Mouse (Mus musculus) midbrain, postnatal 0 days (tissue): Measurements from ENCODE around the gene Nadsyn1. TPM values are rescaled to one million over a fixed set of nuclear protein-coding genes. Genes with fewer than 3 reads are reported as not detected.

Experiments used
- ATAC-seq: fragments of 200-750 bp; cut with Nextera tagmentation; 2 replicates; pipeline ENCODE4 v1.8.0; 2017; ENCODE audit warnings: moderate number of reproducible peaks, mild to moderate bottlenecking, moderate TSS enrichment, moderate library complexity; ENCODE audit not compliant: low FRiP score
- DNase-seq: peaks from one replicate; pipeline ENCODE4 v3.0.0-alpha.2; 2015; ENCODE audit warnings: low spot score
- H3K27ac ChIP-seq: fragments of 300-500 bp; sonication (generic); 2 replicates; pipeline ENCODE4 v1.5.1; 2014; ENCODE audit warnings: low read depth, mild to moderate bottlenecking, low read length, mixed read lengths
- H3K27me3 ChIP-seq: fragments of 300-500 bp; sonication (generic); 2 replicates; pipeline ENCODE4 v1.6.1; 2014; ENCODE audit warnings: low read length, control low read depth, mixed read lengths; ENCODE audit not compliant: insufficient read depth
- H3K36me3 ChIP-seq: fragments of 300-500 bp; sonication (generic); 2 replicates; pipeline ENCODE4 v1.6.1; 2014; ENCODE audit warnings: low read length, control low read depth, mixed read lengths; ENCODE audit not compliant: insufficient read depth
- H3K4me1 ChIP-seq: fragments of 300-500 bp; sonication (generic); 2 replicates; pipeline ENCODE4 v1.6.1; 2014; ENCODE audit warnings: mild to moderate bottlenecking, control low read depth, antibody characterized with exemption, low read length, mixed read lengths; ENCODE audit not compliant: insufficient read depth
- H3K4me2 ChIP-seq: fragments of 300-500 bp; sonication (generic); 2 replicates; pipeline ENCODE4 v1.6.1; 2014; ENCODE audit warnings: low read depth, mild to moderate bottlenecking, low read length, mixed read lengths; ENCODE audit not compliant: poor library complexity, severe bottlenecking
- H3K4me3 ChIP-seq: fragments of 300-500 bp; sonication (generic); 2 replicates; pipeline ENCODE4 v1.5.1; 2014; ENCODE audit warnings: low read depth, mild to moderate bottlenecking, low read length, moderate library complexity
- H3K9ac ChIP-seq: fragments of 300-500 bp; sonication (generic); replicated peaks from 2 replicates; pipeline ENCODE4 v1.6.1; 2014; ENCODE audit warnings: mild to moderate bottlenecking, low read length, moderate library complexity, mixed read lengths; ENCODE audit not compliant: poor library complexity, severe bottlenecking
- H3K9me3 ChIP-seq: fragments of 300-500 bp; sonication (generic); 2 replicates; pipeline ENCODE4 v1.6.1; 2016; ENCODE audit warnings: low read length, control low read depth
- CTCF ChIP-seq: IDR thresholded peaks from 2 replicates; pipeline ENCODE4 v1.5.1; 2016; ENCODE audit warnings: antibody characterized with exemption, mild to moderate bottlenecking
- WGBS: fragments of 180-500 bp; shearing (Covaris S2); extraction: QIAGEN DNeasy Blood & Tissue Kit; methylation state at CpG from one replicate; pipeline ENCODE4 v1.1.7; 2014; 5-methylcytosine and 5-hydroxymethylcytosine counted together
- polyA plus RNA-seq: library from polyadenylated mRNA; unstranded; fragments of >200 nt; fragmentation: Nextera tagmentation; extraction: Ambion mirVana; gene quantifications from 2 replicates; pipeline ENCODE4 v1.2.1, GENCODE M21; 2015
- total RNA-seq: library from RNA; depleted of rRNA; stranded (reverse); fragments of >200 nt; gene quantifications from 2 replicates; pipeline ENCODE4 v1.2.3, GENCODE M21; 2014; rRNA removed

The Nadsyn1 gene
- total RNA-seq (6.9 and 13.1 TPM in 2 replicates), polyA plus RNA-seq (3.5 and 5.8 TPM in 2 replicates)

DNA sequence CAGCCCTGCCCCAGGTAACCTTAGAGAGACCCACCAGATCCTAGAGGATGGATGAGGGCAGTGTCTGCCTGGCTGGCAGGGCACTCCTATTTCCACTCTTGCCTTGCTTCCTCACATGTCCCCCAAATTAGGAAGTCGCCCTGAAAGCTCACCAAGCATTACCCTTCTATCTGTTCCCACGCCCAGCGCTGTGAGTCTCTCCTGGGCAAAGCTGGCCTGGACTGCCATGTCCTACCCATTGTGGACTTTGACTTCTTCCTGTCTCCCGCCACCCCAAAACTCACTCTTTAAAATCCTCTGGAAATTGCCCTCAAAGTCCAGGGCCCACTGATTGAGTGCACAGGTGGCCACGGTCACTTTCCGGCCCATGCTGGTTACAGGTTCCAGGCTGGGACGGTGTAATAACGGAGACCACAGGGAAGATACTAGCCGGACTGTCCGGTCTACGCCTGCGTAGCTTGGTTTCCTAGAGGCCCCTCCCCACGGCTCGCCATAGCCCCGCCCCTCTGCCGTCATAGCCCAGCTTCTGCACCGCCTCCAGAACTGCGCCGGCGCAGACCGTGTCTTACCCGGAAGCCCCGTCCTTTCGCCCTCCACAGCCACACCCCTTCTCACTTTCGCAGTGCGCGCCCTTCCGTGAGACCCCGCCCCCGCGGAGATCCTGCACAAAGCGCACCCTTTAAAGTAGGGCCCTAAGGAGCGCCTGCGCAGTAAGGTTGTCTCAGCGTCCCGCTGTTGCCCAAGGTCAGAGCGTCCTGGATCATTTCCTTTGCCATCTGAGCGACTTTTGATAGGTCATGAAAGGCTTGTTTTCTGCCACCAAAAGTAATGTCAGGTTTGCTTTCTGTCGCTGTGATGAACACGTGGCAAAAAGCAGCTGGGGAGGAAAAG, at the start of gene Nadsyn1, which contains the start of gene Dhcr7:
Gene Nadsyn1 (minus strand): TSS at position 475 of the 891 bp plus-strand sequence.
Gene Dhcr7 (plus strand): TSS at position 771 of the 891 bp plus-strand sequence.
- Histone ChIP-seq H3K27ac (peak within 1 kb of the TSS; percentile 70), H3K27me3 (no peaks in the 10 kb centered on the region), H3K4me1 (peaks cover 8% of the 10 kb centered on the region; the same call in 1 of the 2 replicates), H3K9me3 (no peaks in the 10 kb centered on the region), H3K4me3 (peak within 1 kb of the TSS; percentile 61), H3K9ac (peak within 1 kb of the TSS; percentile 75), H3K4me2 (peak within 1 kb of the TSS; percentile 78), H3K36me3 (peaks cover 9% of the 10 kb centered on the region; the same call in 1 of the 2 replicates)
- ATAC-seq (peak; percentile 98), DNase-seq (peak; percentile 98)
- WGBS = under 1% methylated on average over 39 of the region's 40 CpGs
- TF ChIP-seq CTCF = no peak

DNA sequence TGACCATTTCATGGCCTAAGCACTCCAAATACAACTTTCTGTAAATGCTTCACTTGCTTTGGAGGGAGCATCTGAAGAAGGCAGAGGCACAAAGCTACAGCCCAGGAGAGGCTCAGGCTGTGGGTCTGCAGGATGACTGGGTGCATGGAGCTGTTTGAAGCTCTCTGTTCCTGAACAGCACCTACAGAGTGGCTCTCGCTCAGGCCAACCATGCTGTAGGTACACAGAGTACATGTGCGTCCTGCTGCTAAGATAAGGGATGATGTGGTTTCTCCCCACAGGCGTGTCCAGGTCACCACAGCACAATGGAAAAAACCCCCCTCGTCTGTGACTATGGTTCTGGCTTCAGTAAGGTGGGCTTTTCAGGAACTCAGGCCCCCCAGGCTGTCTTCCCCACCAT, 46.2 kb upstream of the Nadsyn1 start:
- H3K4me2 ChIP-seq = no peak overlapping the region
- no peak overlapping the region for H3K4me3 ChIP-seq
- WGBS = 77% methylated on average over 4 of the region's 4 CpGs
- 0 out of 2 replicates have a peak, but pooled peaks cover 6% of the 10 kb centered on the region for H3K9me3 ChIP-seq
- no peaks in the 10 kb centered on the region for H3K36me3 ChIP-seq
- no peaks in the 10 kb centered on the region for H3K4me1 ChIP-seq
- H3K9ac ChIP-seq = no peak overlapping the region
- no peak overlapping the region for H3K27ac ChIP-seq
- TF ChIP-seq CTCF = no peak
- H3K27me3 ChIP-seq = no peaks in the 10 kb centered on the region
- ATAC-seq = no peak
- DNase-seq = no peak

DNA sequence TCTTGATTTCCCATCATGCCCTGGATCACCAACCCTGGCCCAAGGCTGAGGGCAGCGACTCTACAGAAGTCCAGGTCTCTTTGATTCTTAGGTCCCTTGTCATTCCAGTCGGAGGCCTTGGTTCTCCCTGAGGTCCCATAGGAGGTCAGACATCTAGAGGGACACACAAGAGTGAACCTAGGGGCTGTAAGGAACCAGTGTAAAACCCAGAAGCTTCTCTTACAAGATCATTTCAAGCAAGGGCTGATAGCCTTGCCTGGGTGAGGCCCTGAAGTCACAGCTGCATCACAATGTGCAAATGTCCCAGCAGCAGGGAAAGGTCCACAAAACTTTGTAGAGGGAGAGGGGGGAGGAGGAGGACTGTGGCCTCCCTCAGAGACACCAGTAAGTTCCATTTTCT, 43.9 kb upstream of the Nadsyn1 start, which contains the start of gene Gm498:
Gene Gm498 (plus strand): TSS at position 301 of the 400 bp plus-strand sequence.
- H3K9me3 ChIP-seq = no peaks in the 10 kb centered on the region
- WGBS = 86% methylated on average over 2 of the region's 2 CpGs
- no peak within 1 kb of the TSS for H3K9ac ChIP-seq
- no peak within 1 kb of the TSS for H3K4me3 ChIP-seq
- DNase-seq = no peak
- TF ChIP-seq CTCF = no peak
- no peak for ATAC-seq
- H3K36me3 ChIP-seq = no peaks in the 10 kb centered on the region
- H3K4me1 ChIP-seq = no peaks in the 10 kb centered on the region
- no peaks in the 10 kb centered on the region for H3K27me3 ChIP-seq
- no peak within 1 kb of the TSS for H3K27ac ChIP-seq
- no peak within 1 kb of the TSS for H3K4me2 ChIP-seq

DNA sequence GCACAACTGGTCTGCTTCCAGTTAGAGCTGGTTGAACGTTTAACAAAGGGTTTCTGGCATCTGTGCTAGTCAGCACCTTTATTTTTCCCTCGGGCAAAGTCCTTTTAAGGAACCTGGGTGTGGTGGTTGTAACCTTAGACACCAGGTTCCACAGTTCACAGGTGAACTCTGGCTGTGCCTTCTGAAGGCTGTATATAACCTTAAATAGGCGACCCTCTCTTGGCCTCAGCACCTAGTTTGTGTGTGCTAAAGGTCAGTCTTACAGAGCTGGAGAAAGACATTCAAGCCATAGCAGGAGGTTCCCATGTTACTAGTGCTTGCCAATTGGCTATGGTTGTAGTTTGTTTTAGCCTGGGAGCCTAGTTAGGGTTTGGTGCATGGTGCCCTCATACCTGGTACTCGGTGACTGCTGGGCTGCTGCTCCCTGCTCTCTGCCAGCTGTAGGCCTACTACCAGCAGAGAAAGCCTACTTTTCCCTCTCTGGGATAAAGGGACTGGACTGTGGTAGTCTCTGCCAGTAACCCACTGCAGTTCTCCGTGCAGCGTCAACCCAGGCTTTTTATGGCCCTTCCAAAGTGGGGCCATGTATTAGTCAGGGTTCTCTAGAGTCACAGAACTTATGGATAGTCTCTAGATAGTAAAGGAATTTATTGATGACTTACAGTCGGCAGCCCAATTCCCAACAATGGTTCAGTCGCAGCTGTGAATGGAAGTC, 26.3 kb upstream of the Nadsyn1 start:
- no peaks in the 10 kb centered on the region for H3K9me3 ChIP-seq
- no peak for TF ChIP-seq CTCF
- no peak overlapping the region for H3K4me3 ChIP-seq
- no peak for DNase-seq
- H3K9ac ChIP-seq = no peak overlapping the region
- H3K4me1 ChIP-seq = no peaks in the 10 kb centered on the region
- H3K27ac ChIP-seq = no peak overlapping the region
- ATAC-seq = no peak
- no peak overlapping the region for H3K4me2 ChIP-seq
- WGBS = 93% methylated on average over 6 of the region's 8 CpGs
- H3K27me3 ChIP-seq = no peaks in the 10 kb centered on the region
- H3K36me3 ChIP-seq = peaks cover 46% of the 10 kb centered on the region

DNA sequence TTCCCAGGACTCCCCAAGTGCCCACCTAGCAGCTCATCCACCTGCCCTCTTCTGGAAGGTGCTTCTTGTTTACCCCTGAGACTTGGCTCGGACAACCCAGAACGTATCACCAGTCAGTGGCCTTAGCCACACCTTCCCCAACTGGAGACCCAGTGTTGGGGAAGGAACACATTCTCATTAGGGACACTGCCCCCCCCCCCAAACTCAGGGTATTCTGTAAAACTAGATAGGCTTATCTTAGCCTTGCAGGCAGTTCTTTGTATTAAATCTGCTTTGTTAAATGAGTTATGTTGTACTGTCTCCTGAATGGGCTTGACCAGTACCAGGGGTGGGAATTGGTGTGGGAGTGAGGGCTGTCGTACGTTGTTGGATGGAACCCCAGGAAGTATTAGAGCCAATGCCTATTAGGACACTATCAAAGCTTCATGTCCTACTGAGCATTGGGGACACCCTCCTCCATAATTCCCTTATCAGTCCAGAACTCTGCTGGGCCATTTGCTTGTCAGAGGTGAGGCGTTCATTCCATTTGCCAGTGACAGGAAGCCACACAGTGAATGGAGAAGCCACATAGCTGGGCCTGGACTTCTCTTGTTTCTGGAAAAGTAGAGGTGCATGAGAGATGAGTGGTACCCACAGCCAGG, 25.6 kb upstream of the Nadsyn1 start:
- Histone ChIP-seq H3K9me3 (no peaks in the 10 kb centered on the region), H3K4me3 (no peak overlapping the region), H3K4me2 (no peak overlapping the region), H3K4me1 (no peaks in the 10 kb centered on the region), H3K27ac (no peak overlapping the region), H3K36me3 (peaks cover 53% of the 10 kb centered on the region), H3K9ac (no peak overlapping the region), H3K27me3 (no peaks in the 10 kb centered on the region)
- WGBS = 85% methylated on average over 5 of the region's 5 CpGs
- ATAC-seq (no peak), DNase-seq (no peak)
- no peak for TF ChIP-seq CTCF
